Mouse (Mus musculus): Measurements from ENCODE around the gene Cabp4.

Gene Cabp4

GRCm38 (mm10) chr19:4143759-4144268, at the start of gene Cabp4:
Gene Cabp4 (minus strand): TSS chr19:4144033.
- DNase-seq (ENCODE audit: low read depth, low spot score) = no peak

- no peak for DNase-seq (ENCODE audit: low read depth, low spot score)
Observed at GRCm38 (mm10) chr19:4193129-4193528, 49.3 kb upstream of the Cabp4 start.

- no peak for DNase-seq (ENCODE audit: low read depth, low spot score)
Observed at GRCm38 (mm10) chr19:4192251-4192985, 48.6 kb upstream of the Cabp4 start.

- peak; percentile 83 for DNase-seq (ENCODE audit: low read depth, low spot score)
Observed at GRCm38 (mm10) chr19:4191528-4192250, 47.9 kb upstream of the Cabp4 start, which contains the start of gene Ppp1ca. Gene Ppp1ca (plus strand): TSS chr19:4192065.

- no peak for DNase-seq (ENCODE audit: low read depth, low spot score)
Observed at GRCm38 (mm10) chr19:4190831-4191334, 47.0 kb upstream of the Cabp4 start, which contains the start of gene Tbc1d10c. Gene Tbc1d10c (minus strand): TSS chr19:4191284.

- DNase-seq (ENCODE audit: low read depth, low spot score) = no peak
Observed at GRCm38 (mm10) chr19:4189051-4189620, 45.3 kb upstream of the Cabp4 start.

GRCm38 (mm10) chr19:4187303-4187702, 43.5 kb upstream of the Cabp4 start:
- no peak for DNase-seq (ENCODE audit: low read depth, low spot score)

- DNase-seq (ENCODE audit: low read depth, low spot score) = no peak
Observed at GRCm38 (mm10) chr19:4184976-4185975, 41.4 kb upstream of the Cabp4 start.

- no peak for DNase-seq (ENCODE audit: low read depth, low spot score)
Observed at GRCm38 (mm10) chr19:4183689-4184088, 39.9 kb upstream of the Cabp4 start.

GRCm38 (mm10) chr19:4181892-4182291, 38.1 kb upstream of the Cabp4 start:
- DNase-seq (ENCODE audit: low read depth, low spot score) = no peak

- no peak for DNase-seq (ENCODE audit: low read depth, low spot score)
Observed at GRCm38 (mm10) chr19:4180411-4180810, 36.6 kb upstream of the Cabp4 start.

- no peak for DNase-seq (ENCODE audit: low read depth, low spot score)
Observed at GRCm38 (mm10) chr19:4175368-4175947, 31.6 kb upstream of the Cabp4 start, which contains the start of gene Carns1. Gene Carns1 (minus strand): TSS chr19:4175479.

- no peak for DNase-seq (ENCODE audit: low read depth, low spot score)
Observed at GRCm38 (mm10) chr19:4172925-4173324, 29.1 kb upstream of the Cabp4 start.

GRCm38 (mm10) chr19:4171393-4172290, 27.8 kb upstream of the Cabp4 start:
- no peak for DNase-seq (ENCODE audit: low read depth, low spot score)

- no peak for DNase-seq (ENCODE audit: low read depth, low spot score)
Observed at GRCm38 (mm10) chr19:4170723-4171392, 27.0 kb upstream of the Cabp4 start.

- DNase-seq (ENCODE audit: low read depth, low spot score) = no peak
Observed at GRCm38 (mm10) chr19:4169810-4170209, 26.0 kb upstream of the Cabp4 start.

GRCm38 (mm10) chr19:4169378-4169784, 25.5 kb upstream of the Cabp4 start:
- DNase-seq (ENCODE audit: low read depth, low spot score) = peak; percentile 96

- DNase-seq (ENCODE audit: low read depth, low spot score) = no peak
Observed at GRCm38 (mm10) chr19:4166678-4167476, 23.0 kb upstream of the Cabp4 start.
